Mouse (Mus musculus) embryo, embryonic 10.5 days (tissue): ENCODE measurements around the gene Nck2.

ENCODE experiments used
- DNase-seq: peaks from one replicate; pipeline ENCODE4 v3.0.0-alpha.2; 2015; ENCODE audit warnings: low spot score

Nck2 gene

DNA sequence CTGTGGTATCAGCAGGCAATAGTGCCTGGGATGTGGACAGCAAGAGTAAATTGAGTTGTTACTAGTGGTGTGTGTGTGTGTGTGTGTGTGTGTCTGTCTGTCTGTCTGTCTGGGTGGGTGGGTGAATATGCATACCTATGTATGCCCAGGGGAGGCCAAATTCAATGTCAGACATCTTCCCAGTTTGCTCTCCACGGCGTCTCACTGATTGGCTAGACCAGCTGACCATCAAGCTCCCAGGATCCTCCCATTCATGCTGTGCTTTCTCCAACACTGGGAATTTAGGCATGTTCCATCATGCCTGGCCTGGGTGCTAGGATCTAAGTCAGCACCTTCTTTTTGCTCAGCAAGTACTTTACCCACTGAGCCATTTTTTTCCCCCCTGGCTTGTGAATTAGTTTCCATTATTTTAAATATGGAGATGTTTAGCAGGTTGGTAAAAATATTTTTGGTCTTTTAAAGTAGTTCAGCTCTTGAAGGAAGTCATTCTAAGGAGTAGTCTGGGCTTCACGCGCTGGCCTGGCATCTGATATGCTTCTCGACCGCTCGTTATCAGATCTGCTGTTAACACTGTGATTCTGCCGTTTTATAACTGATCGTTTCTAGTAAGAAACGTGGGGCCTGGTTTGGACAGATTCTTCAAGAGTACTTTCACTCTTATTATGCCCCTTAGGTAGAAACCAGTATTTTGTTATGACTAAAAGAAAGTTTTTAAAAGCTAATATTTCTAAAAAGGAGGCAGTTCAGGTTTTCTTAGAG is 26.2 kb downstream of the Nck2 start:
- no peak for DNase-seq

DNA sequence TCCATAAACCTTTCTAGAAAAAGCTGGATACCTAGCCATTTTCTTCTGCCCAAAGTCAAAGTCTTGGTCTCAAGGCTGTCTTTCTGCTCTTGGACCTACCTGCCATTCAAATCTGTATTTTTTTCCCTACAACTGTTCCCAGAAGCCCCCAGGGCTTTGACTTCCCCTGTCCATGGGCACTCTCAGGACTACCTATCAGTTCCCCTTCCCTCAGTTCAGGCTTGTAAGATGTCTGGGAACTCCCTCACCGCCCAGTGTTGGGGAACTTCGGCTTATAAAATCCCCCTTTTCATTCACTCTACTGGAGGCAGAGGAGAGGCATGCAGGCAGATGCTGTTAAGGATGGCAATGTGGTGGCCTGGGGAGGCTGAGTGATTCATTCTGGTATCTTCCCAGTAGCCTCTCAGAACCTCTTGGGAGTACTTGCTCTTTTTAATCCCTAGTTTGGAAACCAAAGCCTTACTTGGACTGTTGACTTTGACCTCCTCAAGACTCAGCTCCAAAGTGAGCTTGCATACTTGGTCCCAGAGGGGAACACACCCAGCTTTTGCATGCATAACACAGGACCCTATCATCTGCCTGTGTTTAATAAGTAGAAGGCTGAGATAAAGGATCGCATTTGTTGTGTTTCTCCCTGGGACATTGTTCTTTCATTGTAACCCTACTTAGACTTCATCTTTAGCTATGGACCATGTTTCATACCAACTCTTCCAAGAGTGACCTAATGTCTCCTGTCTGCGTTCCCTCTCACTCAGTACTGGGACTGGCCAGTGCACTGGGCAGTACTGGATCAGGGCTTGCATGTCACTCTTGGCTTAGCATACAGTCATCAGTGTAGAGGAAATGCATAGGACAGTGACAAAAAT is 27.0 kb downstream of the Nck2 start:
- no peak for DNase-seq

DNA sequence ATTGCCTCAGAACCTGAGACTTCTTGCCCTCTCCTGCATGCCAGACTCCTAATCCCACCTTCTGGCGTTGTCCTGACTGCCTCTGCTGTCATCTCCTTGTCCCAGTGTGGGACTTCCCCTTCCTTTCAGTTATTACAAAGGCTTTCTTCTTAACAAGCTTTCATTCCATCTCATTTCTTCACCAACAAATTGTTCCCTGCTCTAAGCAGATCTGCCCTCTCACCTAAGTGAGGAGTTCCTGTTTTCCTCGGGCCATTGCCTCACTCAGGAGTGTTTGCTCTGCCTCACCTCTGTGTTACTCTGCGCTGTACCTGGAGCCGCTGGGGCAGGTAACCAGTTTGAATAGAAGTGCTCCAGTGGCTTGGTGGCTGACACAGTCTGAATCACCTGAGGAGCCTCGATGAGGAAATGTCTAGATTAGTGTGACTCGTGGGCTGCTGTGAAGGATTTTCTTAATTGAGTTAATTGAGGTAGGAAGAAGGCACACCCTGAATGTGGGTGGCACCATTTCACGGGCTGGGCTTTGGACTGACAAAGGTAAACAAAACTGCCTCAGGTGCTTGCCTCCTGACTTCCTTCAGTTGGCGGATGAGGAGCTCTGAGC is 27.8 kb downstream of the Nck2 start:
- DNase-seq: no peak

DNA sequence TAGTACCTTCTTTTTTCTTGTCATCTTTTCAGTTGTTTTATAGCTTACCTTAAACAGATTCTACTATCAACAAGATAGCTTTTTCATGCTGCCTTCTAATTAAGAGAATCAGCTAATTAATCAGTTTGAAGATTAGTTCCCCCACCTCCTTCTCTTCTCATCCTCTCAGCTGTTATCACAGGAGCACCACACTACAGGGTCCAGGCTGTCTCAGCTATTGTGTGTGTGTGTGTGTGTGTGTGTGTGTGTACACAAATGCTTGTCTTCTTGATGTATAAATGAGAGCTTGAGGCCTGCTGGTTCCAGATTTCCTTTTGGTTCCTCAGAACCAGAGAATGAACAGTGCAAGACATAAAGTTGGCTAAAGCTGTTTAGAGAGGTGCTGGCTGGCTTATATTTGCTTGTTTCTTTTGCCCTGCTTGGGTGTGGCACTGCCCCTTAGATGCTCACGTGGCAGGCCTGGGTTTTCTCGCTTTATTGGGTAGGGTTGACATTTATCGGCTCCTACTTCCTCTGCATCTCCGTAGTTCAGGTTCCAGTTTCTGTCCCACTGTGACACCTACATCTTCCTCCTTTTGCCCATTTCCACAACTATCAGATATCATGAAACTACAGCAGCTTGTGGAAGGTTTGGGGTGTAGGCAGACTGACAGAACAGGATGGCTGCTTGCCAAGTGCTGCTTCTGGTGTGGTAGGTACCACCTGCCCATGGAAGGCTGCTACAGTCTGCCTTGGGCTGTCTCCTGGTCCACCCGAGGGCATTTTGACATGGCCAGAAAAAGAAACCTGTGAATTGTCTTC is 29.6 kb downstream of the Nck2 start:
- no peak for DNase-seq

DNA sequence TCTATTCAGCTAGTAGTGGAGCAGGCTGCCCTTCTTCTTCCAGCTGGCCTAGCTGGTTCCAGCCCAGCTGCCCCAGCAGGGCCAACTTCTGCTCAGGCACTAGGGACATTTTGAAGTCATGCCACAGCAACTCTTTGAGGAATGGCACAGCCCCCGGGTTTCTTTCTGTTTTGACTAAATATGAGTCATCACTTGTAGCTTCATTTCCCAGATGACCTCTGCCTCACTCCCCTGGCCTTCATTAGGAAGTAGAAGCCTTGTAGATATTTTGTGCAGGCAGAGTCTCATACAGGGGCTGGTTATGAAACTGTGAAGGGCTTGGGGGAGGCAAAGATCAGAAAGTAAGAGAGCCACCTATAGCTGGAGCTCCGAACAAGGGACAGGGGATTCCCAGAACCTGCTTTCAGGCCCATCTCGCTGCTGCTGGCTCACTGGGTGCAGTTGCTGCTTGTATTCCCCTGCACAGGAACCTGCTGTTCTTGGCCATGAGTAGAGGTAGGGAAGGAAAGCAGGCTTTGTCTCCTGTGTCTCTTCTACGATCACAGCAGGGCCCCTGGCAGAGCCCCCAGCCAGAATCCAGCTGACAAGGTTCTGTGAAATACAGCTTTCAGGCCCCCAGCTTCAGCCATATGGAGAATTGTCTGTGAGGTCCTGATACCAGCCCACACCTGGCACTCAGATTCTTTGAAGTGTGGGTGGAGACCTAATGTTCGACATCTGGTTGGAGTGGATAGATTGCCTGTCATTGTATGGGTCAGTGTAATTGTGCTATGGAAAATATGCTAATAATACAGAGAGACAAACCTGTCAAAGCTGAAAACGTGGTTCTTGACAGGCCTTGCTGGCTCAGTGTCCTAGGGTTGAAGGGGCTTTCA is 30.4 kb downstream of the Nck2 start:
- peak; percentile 29 for DNase-seq

DNA sequence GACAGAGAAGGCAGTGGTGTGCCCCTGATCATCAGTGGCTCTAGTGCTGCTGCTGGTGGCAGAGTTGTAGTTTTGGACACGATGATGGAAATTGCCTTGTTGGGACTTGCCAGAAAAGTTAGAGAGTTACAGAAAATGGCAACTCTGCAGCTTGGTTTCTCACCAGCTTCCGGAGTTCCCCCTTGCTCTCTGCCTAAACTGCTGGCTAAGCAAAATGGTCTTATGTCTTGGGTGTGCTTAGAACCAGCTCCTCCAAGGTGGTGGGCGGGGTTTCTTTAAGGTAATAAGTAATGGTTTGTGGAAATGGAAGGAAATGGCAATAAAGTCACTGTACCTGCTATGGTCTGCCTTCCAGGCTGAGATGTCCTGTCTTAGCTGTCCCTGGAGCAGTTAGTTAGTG is 33.6 kb downstream of the Nck2 start:
- no peak for DNase-seq

DNA sequence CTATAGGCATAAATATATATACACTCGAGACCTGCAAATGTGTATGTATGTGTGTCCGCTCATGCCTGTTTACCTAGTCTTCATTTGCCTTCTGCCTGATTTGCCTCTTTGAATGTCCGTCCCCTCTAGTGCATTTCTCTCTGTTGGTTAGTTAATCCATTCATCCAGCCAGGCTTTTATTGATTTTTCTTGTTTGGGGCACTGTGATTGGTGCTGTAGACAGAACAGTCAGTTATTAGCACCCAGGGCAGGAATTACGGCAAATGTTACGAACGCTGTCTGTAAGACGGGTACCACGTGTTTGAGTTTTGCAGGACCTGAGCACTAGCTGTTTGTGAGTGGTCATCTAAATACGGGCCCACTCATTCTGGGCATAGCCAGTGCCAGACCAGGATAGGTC is 40.8 kb downstream of the Nck2 start:
- no peak for DNase-seq

DNA sequence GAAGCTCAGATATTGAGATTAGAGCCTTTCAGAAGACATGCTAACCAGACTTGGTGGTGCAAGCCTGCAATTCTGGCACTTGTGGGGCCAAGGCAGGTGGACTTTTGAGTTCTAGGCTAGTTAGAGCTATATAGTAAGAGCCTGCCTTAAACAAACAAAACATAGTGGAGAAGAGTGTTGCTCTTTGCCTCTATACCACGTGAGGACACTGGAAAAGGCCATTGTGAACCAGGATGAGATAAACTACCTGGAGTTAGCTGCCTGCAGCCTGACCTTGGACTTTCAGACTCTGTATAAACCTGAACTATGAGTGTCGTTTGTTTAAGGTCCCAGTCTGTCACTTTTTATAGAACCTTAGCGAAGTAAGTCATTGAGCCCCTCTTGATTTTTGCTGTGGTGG is 42.1 kb downstream of the Nck2 start:
- DNase-seq: no peak

DNA sequence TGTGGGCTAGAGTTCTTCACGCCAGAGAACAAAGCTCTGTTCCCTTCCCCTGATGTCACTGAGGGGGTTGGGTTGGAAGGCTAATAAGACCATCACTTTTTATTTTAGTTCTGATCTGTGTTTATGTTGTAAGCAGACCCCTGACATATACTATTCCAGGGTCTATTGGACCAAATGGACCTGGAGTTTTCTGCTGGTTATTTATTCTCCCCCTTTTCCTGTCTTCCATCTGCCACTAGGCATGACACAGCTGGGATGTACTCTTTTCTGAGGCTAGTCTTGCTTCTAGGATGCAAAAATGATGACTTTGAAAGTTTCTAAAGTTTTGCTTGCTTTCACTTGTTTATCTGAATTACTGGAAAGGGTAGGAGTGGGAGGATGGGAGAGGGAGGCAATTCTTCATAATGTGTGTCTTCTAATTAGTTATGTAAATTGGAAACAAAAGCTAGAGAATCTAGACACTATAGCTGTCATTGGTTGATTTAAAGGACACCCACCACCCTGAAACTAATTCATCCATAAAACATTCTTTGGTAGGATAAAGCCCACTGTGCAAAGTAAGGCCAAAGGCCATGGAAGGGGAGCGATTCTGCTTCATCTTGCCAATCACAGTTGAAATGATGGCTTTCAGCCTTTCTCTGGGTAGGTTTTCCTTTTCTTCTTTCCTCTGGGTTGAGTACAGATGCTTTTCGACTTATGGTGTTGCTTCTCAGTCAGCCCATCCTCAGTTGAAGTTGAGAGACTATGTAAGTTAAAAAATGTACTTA is 42.8 kb downstream of the Nck2 start:
- peak; percentile 50 for DNase-seq

DNA sequence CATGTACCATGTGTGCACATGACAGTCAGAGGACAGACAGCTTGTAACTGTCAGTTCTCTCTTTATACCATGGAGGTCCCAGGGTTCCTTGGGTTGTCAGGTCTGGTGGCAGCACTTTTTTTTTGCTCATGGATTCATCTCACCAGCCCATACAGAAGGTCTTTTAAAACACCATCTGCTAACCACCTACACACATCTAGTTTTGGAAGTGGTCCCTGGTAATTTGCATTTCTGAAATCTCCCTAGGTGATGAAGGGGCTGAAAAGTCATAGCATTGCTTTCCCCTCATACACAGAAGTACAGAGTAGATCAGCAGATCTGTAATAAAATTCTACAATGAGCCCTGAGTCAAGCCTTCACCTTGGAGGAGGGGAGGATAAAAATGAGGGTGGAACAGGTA is 44.9 kb downstream of the Nck2 start:
- no peak for DNase-seq

DNA sequence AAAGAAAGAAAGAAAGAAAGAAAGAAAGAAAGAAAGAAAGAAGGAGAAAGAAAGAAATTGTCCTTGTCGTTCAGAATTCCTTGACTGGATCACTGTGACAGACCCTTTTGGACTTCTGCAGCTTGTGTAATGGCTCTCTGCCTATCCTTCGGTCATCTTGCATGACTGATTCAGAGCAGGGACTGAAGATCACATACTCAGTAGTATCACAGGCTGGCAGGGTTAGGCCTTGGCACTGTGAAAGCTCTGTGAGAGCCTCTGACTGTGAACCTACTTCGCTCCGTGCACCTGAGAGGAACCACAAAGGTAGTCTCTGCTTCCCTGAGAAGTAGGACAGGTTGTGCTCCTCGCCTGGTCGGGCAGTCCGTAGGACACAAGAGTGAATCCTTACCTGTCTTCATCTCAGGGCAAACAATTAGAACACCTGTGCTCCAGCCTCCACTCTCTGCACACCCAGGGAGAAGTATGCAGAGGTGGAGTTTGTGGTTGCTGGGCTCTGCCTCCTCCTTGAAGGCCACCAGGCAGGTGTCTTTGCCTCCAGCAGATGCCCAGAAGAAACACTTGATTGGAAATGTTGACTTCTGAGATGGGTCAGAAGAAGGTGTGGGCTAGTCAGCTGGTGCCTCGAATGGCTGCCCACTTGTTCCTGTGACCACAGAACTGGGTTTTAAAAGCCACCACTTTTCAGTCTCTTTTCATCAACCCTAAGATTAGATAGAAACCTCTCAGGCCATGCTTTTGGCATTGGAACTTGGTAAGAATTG is 47.3 kb downstream of the Nck2 start:
- no peak for DNase-seq

DNA sequence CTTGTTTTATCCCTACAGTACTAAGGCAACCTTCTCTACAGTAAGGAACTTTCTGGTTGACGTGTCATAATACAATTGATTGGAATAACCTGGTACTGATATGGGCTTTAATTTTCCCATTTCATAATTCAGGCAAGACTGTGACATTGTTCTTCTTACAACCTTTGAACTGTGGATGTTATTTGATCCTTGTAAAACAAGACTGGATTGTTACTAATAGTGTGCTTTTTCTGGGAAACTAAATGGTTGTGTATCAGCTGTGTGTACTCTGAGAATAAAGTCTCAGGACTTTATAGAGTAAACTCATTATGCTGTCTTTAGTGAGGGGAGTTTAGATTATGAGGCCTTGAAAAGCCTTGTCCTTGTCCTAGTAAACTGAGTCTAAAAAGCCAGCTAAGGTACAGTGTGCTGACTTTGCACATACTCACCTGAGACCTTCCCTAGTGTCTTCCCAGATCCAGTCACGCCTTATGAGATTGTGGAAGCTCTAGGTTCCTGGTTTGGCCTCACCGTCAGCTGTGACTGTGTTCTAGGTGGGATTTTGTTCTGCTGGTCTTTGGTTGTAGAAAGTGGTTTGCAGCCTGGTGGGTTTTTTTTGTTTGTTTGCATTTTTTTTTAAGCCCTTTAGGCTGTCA is 48.5 kb downstream of the Nck2 start:
- DNase-seq: no peak

DNA sequence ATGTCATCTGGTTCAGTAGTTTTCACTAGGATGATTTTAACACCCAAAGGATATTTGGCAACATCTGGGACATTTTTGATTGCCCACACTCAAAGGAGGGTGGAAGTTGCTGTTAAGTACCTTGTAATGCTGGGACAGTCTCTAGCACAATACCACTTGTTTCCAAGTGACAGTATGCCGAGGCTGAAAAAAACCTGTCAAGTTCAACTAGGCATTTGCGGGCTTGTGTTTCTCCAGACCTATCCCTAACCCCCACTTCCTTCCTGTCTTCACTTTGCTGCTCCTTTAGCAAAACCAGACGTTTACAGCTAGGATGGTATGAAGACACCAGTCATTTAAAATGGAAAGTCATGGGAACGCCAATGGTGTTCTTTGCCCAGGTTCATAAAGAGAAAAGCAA is 51.7 kb downstream of the Nck2 start:
- DNase-seq: no peak

DNA sequence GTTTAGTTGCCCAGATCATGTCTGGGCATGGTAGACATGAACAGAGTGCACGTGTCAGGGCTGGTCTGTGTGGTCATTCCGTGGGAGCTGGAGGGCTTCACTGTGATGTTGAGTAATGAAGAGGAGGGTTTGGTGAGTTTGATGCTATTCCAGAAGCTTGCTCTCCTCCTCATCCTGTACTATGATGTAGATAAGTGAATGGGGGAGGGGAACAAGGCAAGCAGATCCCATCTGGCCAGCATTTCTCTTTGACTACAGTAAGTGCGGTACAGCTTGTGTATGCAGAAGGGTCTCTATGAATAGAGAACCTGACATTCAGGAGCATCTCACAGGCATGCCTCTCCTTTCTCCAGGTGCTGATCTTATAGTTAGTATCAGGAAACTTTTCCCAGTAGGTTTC is 52.6 kb downstream of the Nck2 start:
- no peak for DNase-seq

DNA sequence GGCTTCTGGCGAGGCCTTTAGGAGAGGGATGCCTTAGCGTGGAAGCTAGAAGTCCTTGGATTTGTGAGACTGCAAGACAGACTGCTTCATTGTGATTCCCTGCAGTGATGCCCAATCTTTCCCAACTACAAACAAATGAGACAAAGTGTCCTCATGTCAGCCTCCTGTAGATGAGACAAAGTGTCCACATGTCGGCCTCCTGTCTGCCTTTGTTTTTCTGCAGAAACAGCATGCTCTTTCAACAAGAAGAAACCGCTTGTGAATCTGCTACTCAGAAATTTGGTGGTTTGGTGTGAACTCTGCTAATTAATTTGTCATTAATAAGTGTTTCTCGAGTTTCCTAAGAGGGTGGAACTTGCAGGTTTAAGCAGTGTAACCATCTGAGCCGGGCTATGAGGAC is 53.6 kb downstream of the Nck2 start:
- DNase-seq: no peak

DNA sequence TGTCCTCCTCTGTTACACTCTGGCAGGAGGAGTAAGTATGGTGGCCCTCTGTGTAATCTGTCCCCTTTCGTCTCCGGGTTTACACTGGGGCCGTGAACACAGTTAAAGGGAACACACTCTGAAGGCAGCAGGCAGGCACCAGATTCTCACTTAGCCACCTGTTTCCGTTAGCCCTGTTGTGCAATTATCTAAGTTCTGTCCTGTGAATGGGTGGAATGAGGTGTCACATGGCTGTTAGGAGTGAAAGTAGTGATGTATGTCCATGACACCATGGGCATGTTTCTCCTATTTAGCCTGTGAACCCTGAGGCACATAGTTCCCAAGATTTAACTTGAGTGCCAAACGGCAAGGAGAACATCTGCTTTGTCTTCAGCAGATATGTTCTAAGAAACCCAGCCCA is 55.7 kb downstream of the Nck2 start:
- DNase-seq: no peak

DNA sequence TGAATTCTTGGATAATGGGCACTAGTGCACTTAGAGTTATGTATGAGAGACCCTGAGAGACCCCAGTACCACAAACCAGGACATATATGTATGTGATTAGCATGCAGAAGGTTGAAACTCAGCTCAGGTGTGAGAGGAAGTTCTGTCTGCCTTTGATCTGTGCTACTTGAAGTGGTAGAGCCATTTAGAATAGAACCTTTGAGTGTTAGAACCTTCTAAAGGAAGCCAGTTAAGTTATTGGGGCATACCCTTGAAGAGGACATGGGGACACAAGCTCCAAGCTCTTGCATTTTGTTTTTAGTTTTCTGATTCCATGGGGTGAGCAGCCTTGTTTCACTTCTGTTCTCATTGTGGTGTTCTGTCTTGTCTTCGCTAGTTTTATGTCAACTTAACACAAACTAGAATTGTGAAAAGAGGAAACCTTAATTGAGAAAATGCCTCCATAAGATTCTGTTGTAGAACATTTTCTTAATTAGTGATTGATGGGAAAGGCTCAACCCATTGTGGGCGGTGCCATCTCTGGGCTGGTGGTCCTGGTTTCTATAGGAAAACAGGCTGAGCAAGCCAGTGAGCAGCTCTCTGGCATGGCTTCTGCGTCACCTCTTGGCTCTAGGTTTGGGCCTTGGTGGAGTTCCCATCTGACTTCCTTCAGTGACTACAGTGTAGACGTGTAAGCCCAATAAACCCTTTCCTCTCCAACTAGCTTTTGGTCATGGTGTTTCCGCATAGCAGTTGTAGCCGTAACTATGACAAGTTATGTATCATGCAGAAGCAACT is 57.0 kb downstream of the Nck2 start:
- no peak for DNase-seq
